Mouse (Mus musculus) activated CD4-positive, CD25-positive, alpha-beta regulatory T cell, adult 4 months (primary cell): Measurements from ENCODE around the gene Brca1. TPM values are rescaled to one million over a fixed set of nuclear protein-coding genes. Genes with fewer than 3 reads are reported as not detected.
"Not testable (repeated sequence)": the region's sequence is repeated elsewhere in the genome, so short reads cannot be mapped to it uniquely, and the experiment has no call there.

Experiments
- ATAC-seq: one replicate; pipeline ENCODE4 v1.8.0; 2017
- polyA plus RNA-seq, 2 experiments: library from polyadenylated mRNA; unstranded; fragments of 100-300 nt; shearing (Covaris generic); gene quantifications; one replicate each; pipeline ENCODE4 v1.2.1; 2017

Brca1 gene
- polyA plus RNA-seq, 2 experiments from 2014 or later: 5.4 to 5.8 TPM

DNA sequence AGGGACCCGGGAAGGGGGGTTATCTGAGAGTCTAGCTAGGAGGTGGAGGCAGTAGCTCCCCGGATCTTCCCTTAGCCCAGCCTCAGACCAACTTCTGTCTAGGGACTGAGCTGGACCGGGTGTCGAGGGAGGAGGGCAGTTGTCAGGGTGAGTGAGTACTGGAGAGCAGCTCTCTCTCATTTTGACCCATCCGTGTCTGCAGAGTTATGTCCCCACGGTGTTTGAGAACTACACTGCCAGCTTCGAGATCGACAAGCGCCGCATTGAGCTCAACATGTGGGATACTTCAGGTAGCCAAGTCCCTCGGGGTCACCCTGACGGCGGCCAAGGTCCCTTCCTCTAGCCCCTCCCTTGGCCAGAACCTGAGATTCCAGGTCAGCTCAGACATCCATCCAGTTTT lies 83.0 kb downstream of the Brca1 start:
- ATAC-seq: no peak

DNA sequence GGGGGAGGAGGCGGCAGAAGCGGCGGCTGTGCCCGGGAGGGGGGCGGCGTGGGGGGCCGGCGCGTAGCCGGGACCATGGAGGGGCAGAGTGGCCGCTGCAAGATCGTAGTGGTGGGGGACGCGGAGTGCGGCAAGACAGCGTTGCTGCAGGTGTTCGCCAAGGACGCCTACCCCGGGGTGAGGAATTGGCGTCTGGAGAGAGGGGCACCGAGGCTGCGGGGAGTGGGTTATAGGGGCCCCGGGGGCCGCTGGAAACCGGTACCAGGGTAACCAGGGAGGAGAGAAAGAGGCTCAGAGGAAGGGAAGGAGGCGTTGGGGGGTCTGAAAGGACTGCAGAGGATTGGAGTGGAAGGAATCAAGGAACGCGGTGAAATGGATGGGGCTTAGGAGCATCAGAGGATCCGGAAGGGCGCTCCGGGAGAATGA lies 83.5 kb downstream of the Brca1 start:
- no peak for ATAC-seq

DNA sequence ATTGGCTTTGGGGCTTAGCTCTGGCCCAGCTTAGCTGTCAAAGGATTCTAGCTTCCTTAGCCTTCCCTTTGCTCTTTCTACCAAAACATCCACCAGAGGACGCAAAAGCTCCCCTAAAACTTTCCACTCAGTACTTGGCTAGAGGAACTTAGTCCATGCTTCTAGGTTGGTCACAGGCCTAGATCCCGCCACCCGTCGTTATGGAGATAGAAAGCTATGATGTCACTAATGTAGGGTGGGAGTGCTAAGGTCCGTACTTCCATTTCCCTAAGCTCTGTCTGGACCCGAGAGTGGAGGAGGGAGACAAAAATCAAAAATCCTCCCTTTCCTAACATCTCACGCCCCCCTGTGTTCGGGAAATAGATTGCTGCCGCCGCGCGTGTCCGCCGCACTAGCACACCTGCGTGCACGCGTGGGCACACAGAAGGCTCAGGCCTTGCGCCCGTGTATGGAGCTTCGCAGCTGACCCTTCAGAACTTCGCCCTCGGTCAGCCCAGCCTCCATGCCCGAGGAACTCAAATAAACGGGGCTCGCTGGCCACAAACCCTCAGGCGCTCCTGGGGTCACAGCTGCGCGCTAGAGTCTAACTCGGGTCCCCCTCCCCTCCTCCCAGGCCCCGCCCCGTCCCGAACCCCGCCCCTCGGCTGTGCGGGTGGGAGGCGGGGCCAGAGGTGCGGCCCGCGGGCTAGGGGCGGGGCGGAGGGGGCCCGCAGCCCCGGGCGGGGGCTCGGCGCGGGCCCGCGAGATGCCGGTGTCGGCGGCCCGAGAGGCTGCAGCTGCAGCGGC lies 84.1 kb downstream of the Brca1 start:
- ATAC-seq: peak; percentile 53

DNA sequence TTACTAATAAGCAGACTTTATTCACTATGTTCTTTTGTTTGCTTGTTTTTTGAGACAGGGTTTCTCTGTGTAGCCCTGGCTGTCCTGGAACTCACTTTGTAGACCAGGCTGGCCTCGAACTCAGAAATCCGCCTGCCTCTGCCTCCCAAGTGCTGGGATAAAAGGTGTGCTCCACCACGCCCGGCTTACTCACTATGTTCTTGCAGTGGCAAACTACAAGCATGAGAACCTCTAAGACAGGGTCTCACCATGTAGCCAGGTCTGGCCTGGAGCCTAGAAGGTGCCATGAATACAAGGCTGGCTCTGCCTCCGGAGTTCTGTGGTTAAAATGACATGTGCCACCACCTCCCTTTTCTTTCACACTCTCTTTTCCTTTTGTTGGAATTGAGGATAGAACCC lies 85.2 kb downstream of the Brca1 start:
- ATAC-seq: not testable (repeated sequence)

DNA sequence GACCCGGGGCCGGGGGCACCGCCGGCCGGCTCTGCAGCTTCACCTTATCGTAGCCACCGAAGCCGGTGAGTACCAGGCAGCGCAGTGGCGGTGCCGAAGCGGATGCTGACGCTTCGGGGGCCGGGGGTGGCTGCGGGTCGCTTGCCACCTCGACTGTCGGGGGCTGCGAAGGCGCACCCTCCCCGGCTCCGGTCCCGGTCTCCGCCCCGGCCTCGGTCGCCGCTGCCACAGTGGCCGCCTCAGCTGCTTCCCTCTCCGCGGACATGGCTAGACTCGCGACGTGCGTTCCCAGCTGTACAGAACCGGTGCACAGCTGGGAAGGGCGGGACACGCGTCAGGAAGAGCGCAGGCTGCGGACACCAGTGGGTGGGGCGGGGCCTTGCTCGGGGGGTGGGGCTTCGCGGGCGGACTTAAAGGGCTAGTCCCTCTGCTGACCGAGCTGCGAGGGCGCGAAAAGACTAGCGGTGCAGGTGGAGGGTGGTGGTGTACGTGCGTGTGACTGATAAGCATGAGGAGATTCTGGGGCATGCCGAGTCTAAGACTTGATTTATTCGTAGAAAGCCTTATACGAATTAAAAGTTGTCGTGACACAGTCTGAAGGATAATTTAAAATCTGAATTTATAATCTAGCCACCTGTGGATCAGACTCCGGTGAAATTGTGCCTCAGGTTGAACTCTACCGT lies 85.7 kb downstream of the Brca1 start, which contains the start of gene Vat1:
Gene Vat1, minus strand, starts transcription at position 362 of the 683 bp plus-strand sequence.
- ATAC-seq: peak; percentile 24

DNA sequence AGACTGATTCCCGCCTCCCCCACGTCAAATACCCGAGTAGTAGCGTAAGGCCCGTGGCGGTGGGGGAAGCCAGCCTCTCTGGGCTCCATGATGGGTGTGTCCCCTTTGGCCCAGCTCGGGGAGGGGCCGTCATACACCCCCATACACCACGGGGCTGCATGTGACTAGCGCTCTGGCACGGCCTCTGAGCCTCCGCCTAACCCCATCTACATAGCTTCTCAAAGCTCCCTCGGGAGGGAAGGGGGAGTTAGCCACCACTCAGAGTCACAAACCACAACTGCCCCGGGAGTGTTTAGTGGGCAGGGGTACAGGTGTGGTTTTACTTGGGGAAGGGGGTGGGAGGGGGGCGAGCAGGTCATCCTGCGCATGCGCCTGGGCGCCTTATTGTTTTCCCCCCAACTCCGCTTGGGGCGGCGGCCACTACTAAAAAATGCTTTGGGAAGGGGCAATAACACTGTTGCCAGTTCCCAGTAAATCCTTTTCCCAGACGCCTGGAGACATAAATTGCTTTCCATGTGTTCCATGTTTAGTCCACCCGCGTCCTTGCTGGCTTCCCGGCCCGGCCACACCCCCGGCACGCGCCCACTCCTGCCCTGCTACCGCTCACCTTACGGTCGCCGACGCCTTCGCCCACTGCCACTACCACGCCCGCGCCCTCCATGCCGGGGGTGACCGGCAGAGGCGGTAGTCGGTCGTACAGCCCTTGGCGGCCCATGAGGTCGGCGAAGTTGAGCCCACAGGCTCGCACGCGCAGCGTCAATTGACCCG lies 86.5 kb downstream of the Brca1 start:
- peak; percentile 34 for ATAC-seq

DNA sequence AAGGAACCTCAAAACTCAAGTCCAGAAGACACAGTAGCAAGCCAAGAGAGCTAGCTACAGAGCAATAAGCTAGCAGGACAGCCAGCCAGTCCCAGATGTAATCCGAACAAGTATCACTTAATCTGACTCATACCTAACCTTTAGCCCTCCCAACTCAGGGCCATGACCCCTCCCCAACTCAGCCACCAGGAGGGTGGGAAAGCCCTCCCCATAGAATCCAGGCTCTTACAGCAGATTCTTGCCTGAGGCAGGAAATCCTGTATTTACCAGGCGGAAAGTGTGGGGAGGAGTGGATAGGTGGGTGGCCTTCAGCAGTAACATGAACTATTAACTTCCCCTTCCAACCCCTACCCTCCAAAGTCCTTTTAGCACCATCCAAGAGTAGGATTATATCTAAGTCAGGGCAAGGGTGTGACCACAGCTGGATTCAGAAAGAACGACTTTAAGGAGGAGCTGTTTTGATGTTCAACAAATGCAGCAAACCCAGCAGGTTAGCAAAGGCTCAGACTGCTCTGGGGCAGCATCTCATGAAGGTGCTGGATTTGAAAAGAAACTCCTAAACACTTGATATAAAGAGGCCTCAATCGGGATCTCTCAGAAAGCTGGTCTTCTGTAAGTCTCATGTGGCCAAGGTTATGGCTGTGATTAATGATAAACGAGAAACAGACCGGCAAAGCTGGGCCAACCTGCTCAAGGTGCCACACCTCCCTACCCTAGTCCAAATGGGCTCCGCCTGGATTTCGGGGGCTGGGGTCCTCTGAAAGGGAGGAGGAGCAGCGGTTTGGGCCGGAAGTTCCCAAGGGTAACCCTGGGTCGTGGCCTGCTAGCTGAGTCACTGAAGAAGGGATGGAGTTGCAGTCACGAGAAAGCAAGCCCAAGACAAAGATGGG lies 87.3 kb downstream of the Brca1 start, which contains the start of gene Rnd2:
Gene Rnd2, plus strand, starts transcription at position 789 of the 890 bp plus-strand sequence.
- ATAC-seq: no peak

DNA sequence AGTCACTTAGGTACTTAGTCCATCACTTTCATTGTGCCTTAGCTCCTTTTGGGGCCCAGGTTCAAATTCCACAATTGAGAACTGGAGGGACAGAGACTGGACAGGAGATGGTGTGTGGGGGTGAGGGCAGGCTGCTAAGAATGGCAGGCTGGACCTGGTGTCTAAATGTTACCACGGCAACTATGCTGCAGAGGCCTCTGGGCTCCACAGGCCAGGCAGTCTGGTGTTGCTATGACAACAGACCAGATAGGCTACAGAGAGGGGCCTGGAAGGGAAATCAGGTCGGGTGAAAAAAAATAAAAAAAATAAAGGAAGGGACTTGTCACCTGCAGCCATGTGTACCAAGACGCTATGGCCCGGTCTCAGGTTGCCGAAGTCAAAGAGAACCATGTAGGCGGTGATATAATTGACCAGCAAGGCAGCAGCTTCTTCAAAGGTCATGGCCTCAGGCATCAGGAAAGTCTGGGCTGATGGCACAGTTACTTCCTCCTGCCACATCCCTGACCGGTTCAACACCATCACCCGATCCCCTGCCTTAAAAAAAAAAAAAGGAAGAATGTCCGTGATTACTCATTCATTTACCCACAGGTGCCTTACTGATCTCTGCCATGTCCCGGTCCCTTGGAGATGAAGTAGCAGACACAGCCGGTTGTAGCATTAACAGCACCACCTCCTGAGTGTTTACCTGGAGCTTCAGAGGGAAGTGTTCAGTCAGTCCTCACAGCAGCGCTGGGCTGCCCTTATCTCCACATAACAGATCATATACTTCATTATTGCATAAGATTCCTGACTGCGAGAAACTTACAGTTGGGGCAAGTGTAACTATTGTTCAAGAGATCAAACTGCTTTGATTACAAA lies 88.9 kb downstream of the Brca1 start:
- no peak for ATAC-seq

DNA sequence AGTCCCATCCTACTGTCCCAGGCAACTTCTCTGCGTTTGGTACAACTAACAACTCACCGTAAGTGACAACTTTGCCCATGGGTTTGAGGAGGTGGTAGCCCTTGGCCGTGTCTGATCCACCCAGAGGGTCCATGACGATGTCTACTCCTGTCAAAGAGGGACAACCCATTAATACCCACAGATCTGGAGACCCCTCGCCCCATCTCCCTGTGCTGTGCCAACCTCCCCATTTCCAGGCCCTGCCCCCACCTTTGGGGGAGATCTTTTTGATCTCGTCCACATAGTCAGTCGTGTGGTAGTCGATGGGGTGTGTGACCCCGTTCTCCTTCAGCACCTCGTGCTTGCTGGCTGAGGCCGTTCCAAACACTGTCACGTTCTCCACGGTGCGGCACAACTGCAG lies 89.6 kb downstream of the Brca1 start:
- no peak for ATAC-seq

DNA sequence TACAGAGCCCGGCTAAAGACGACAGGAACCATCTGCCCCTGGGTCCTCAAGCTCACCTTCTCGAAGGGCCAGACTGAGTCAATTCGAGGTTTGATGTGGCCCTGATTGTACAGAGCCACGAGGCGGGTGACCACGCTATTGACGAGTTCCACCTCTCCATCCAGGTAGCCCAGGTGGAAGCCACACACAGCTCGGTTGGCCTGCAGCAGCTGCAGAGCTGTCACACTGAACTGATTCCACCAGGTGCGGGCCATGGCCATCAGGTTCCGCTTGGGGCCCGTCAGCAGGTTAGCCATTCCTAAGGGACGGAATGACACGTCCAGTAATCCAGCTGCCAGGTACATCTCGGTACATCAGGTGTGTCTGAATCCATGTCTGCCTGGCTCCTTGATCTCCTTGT lies 91.4 kb downstream of the Brca1 start:
- no peak for ATAC-seq

DNA sequence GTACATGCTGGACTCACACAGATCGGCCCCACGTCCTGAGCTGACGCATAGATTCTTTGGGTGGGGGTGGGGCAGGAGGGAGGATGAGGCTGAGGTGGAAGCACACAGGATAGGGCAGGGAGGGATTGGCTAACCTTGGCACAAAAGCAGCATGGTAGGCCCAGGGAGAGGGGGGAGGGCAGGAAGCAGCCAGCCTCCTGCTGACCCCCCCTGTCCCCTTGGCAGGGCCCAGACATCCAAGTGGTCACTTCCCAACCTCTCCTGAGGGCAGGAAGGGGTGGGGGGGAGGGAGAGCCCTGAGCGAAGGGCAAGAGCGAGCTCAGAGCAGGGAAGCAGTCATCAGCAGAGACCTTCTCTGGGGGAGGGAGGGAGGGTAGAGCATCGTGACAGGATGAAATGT lies 92.0 kb downstream of the Brca1 start:
- ATAC-seq: no peak

DNA sequence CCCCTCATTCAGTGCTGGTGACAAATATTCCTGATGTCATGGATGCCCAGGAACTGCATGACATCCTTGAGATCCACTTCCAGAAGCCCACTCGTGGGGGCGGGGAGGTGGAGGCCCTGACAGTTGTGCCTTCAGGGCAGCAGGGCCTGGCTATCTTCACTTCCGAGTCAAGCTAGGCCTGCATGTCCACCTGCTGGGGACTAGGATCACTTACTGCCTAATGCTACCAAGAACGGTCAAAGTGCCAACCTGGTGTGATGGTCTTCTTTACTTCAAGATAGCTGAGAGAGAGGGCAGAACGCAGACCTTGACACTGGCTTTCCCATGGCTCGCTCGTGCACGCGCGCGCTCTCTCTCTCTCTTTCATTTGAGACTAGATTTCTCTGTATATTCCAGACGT lies 93.5 kb downstream of the Brca1 start:
- ATAC-seq: no peak

DNA sequence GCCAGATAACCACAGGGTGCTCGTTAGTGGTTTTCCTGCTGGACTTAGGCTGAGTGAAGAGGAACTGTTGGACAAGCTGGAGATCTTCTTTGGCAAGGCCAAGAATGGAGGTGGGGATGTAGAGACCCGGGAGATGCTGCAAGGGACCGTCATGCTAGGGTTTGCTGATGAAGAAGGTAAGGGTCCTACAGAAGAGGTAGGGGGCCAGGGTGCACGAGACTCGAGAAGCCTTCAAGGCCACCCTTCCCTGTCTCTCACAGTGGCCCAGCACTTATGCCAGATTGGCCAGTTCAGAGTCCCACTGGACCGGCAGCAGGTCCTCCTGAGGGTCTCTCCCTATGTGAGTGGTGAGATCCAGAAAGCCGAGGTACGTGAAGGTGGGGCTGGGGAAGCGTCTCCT lies 94.1 kb downstream of the Brca1 start:
- ATAC-seq: no peak

DNA sequence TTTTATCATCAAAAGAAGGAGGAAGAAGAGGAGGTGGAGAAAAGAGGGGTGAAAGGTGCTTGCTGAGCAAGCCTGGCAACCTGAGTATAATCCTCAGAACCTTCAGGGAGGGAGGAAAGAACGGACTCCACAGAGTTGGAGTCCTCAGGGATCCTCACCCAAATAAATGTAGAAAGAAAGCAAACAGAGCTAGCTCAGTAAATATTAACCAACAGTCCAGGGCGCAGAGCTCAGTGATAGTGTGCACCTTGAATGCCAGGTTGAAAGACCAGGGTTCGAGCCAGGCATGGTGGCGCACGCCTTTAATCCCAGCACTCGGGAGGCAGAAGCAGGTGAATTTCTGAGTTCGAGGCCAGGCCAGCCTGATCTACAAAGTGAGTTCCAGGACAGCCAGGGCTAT lies 96.1 kb downstream of the Brca1 start:
- no peak for ATAC-seq

DNA sequence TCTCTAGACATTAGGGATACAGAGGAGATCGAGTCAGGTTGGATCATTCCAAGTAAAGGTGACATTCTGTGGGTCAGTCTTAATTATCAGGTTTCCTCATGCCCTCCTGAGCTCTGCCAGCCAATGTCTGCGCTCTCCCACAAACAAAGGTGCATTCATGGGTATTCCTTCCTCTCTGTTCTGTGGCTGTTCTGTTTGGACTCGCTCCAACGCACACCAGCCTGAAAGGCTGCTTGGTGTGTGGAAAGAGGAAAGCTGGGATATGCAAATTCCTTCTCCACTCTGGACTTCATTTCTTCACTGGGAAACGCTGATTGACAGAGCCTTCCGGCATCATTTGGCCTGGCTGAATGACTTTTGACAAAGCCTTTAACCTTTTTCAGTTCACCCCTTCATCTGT lies 97.1 kb downstream of the Brca1 start:
- ATAC-seq: no peak

DNA sequence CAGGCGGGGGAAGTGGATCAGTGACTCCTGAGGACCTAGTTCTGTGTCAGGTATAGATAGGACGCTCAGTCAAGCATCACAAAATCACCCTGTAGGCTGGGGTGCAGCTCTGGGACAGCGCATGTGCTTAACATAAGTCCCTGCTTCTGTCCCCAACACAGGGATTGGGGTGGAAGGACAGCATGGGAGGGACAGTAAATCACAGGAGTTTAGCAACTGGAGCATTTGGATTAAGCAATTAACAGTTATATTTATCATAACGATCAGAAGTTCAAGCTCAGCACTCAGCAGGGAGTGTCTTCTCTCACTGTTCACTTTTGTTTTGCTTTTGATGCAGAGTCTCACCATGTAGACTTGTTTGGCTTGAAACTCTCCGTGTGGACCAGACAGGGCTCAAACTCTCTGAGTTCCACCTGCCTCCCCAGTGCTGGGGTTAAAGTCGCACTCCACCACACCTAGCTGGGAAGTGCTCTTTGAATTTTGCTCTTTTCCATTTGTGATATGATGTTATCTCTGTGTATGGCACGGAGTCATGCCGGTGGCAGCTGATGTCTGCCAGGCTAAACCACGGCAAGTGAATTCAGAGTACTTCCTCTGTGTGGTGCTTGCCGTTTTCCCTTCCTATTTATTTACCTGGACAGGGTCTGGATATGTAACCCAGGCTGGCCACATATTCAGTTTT lies 99.5 kb downstream of the Brca1 start:
- no peak for ATAC-seq

DNA sequence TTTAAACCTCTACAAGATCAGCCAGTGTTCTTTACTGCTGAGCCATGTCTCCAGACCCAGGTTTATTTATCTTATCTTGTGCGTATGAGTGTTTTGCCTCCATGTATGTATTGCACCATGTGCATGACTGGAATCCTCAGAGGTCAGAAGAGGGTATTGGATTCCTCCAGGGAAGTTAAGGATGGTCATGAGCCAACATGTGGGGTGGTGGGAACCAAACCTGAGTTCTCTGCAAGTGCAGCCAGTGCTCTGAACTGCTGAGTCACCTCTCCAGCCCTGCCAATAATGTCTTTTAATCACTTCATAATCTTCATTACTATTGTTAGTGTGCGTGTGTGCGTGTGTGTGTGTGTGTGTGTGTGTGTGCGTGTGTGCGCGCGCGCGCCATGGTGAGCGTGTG lies 100.2 kb downstream of the Brca1 start:
- ATAC-seq: no peak

DNA sequence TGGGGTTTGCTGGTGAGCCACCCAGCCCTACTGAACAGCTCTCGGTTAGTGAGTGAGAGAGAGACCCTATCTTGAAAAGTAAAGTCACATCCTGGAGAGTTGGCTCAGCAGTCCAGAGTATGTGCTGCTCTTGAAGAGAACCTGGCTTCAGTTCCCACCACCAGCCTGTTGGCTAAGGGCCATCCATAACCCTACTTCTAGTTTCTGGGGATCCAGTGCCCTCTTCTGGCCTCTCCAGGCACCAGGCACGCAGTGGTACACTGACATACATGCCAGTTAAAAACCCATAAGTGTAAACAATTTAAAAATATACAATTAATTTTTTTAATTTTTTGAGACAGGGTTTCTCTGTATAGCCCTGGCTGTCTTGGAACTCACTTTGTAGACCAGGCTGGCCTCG lies 101.4 kb downstream of the Brca1 start:
- no peak for ATAC-seq

DNA sequence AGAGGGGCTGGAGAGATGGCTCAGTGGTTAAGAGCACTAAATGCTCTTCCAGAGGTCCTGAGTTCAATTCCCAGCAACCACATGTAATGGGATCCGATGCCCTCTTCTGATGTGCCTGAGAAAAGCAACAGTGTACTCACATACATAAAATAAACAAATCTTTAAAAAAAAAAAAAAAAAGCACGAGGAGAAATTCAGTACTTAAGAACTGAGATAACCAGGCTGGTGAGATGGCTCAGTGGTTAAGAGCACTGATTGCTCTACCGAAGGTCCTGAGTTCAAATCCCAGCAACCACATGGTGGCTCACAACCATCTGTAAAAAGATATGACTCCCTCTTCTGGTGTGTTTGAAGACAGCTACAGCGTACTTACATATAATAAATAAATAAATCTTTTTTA lies 102.2 kb downstream of the Brca1 start:
- ATAC-seq: not testable (repeated sequence)

DNA sequence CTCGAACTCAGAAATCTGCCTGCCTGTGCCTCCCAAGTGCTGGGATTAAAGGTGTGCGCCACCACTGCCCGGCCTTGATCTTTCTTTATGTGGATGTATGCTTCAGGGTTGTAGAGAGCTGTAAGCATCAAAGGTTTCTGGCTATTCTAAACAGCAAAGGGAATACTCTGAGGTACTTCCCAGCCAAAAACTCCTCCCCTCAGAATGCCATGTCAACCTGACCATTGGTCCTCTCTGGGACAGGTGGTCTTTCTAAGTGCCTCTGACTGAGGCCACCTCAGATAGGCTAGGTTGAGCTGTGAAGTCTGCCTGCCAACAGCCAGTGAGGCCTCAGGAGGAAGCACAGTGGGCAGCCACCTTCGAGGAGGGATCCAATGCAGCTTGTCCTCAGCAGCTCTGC lies 102.9 kb downstream of the Brca1 start:
- peak; percentile 6 for ATAC-seq

DNA sequence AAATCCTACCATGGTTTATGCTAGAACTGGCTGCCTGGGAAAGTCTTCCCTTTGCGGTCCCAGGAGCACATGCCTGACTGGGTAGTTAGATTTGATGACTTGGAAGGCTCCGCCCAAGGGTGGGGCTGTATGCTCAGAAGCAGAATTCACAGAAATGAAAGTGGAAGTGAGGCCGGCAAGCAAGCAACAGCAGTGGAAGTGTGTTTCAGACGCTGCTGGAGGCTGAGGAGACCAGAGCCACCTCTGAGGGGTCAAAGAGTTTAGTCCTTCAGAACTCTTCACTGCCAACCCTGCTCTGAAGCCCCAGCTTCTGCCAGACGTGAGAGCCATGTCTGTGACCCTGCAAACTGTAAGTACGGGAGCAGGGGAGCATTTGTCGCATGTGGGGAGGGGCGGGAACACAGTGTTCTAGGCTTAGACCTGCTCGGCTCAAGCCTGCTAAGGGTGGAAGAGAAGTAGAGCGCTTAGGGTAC lies 103.4 kb downstream of the Brca1 start, which contains the start of gene Ifi35:
Gene Ifi35, plus strand, starts transcription at position 134 of the 473 bp plus-strand sequence.
- ATAC-seq: peak; percentile 84
